Mouse (Mus musculus): ENCODE measurements around the gene Gpr45. TPM values are rescaled to one million over a fixed set of nuclear protein-coding genes. Genes with fewer than 3 reads are reported as not detected.

The Gpr45 gene
- 0.17 TPM in 1 of 2 replicates, not detected in the other for polyA plus RNA-seq (2012; ENCODE audit: insufficient read depth, low replicate concordance)

DNA sequence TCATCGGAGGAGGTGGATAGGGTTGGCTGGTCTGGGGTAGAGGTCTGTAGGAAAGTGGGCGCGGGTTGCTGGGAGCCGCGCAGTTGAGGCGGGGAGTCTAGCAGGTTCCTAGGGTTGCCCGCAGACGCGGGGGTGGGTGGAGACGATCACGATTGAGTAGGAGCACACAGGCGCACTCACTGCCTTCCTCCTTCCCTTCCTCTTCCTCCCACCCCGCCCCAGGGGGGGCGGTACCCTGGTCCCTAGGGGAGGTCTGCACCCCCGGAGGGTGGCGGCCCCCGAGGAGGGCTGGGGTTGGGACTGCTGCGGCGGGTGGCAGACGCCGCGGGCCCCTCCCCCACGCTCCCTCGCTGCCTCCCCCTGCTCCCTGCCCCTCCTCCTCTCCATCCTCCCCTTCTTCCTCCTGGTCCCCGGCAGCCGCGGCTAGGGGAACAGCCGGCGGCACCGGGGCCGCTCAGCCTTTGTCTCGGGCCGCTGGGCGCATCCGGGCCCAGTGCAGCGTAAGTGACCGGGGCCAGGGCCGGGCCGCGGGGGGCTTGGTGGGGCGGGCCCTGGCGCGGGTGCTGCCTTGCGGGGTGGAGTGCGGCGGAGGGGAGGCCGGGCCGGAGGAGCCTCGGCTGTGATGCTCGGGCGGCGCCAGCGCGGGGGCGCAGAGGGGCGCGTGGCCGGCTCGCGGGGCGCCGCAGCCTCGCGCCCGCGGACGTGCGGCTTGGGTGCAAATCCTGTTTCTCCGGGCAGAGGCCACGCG, at the start of gene Gpr45:
Gpr45 (plus strand) TSS at position 139 of the 748 bp plus-strand sequence.
- no peaks in the 10 kb centered on the region; the same call in 1 of the 2 replicates for H3K9me3 ChIP-seq
- H3K4me3 ChIP-seq (replicated peaks): peak within 1 kb of the TSS; percentile 92
- H3K4me1 ChIP-seq: peaks cover 13% of the 10 kb centered on the region
- no peaks in the 10 kb centered on the region for H3K36me3 ChIP-seq (replicated peaks; ENCODE audit: low read length)
- peaks cover 53% of the 10 kb centered on the region for H3K27me3 ChIP-seq (replicated peaks)
- TF ChIP-seq GATA1 (IDR thresholded peaks at IDR 0.05; ENCODE audit: borderline replicate concordance, low read length) (no peak), FLI1 (IDR thresholded peaks at IDR 0.05; ENCODE audit: low read length) (no peak)

- no peak for TF ChIP-seq GATA1 (IDR thresholded peaks at IDR 0.05; ENCODE audit: borderline replicate concordance, low read length)
- no peak for TF ChIP-seq FLI1 (IDR thresholded peaks at IDR 0.05; ENCODE audit: low read length)
- Histone ChIP-seq H3K36me3 (replicated peaks; ENCODE audit: low read length) (peaks cover 64% of the 10 kb centered on the region), H3K9me3 (no peaks in the 10 kb centered on the region)
Observed at GRCm38 (mm10) chr1:42905148-42905547, 47.5 kb upstream of the Gpr45 start.

GRCm38 (mm10) chr1:42906696-42907095, 46.0 kb upstream of the Gpr45 start:
- peaks cover 4% of the 10 kb centered on the region for H3K27me3 ChIP-seq (replicated peaks)
- H3K4me1 ChIP-seq: 0 out of 2 replicates have a peak, but pooled peaks cover 6% of the 10 kb centered on the region
- H3K36me3 ChIP-seq (replicated peaks; ENCODE audit: low read length): peaks cover 48% of the 10 kb centered on the region
- TF ChIP-seq GATA1 (IDR thresholded peaks at IDR 0.05; ENCODE audit: borderline replicate concordance, low read length): no peak
- no peak for TF ChIP-seq FLI1 (IDR thresholded peaks at IDR 0.05; ENCODE audit: low read length)
- no peaks in the 10 kb centered on the region for H3K9me3 ChIP-seq
- H3K4me3 ChIP-seq (replicated peaks): no peak overlapping the region

More at GRCm38 (mm10) chr1:42905148-42905547, 47.5 kb upstream of the Gpr45 start:
- Histone ChIP-seq H3K4me1 (0 out of 2 replicates have a peak, but pooled peaks cover 6% of the 10 kb centered on the region), H3K27me3 (replicated peaks) (no peaks in the 10 kb centered on the region), H3K4me3 (replicated peaks) (no peak overlapping the region)

DNA sequence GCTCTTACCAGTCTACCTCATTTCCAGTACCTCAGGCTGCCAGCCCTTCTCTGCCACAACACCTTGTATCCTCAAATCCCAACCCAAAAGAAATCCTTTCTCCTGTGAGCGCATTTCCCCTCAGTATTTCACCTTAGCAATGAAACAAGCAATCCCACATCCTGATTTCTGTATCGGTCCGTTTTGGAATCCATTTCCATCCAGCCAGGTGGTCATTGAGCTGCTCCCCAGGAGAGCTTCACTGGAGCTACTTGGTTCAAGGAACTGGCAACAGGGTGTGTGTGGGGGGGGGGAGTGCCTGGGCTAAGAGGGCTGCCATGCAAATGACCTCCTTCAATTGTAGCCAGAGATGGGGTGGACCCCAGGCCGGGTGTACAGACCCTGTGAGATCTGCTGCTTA, 45.5 kb upstream of the Gpr45 start:
- peaks cover 45% of the 10 kb centered on the region for H3K36me3 ChIP-seq (replicated peaks; ENCODE audit: low read length)
- TF ChIP-seq FLI1 (IDR thresholded peaks at IDR 0.05; ENCODE audit: low read length) (no peak), GATA1 (IDR thresholded peaks at IDR 0.05; ENCODE audit: borderline replicate concordance, low read length) (no peak)
- peaks cover 6% of the 10 kb centered on the region for H3K27me3 ChIP-seq (replicated peaks)
- H3K4me3 ChIP-seq (replicated peaks): no peak overlapping the region
- H3K9me3 ChIP-seq: no peaks in the 10 kb centered on the region
- 0 out of 2 replicates have a peak, but pooled peaks cover 3% of the 10 kb centered on the region for H3K4me1 ChIP-seq

GRCm38 (mm10) chr1:42915062-42915461, 37.6 kb upstream of the Gpr45 start:
- Histone ChIP-seq H3K4me1 (no peaks in the 10 kb centered on the region), H3K9me3 (peaks cover 4% of the 10 kb centered on the region), H3K27me3 (replicated peaks) (peaks cover 7% of the 10 kb centered on the region), H3K36me3 (replicated peaks; ENCODE audit: low read length) (no peaks in the 10 kb centered on the region), H3K4me3 (replicated peaks) (no peak overlapping the region)
- no peak for TF ChIP-seq FLI1 (IDR thresholded peaks at IDR 0.05; ENCODE audit: low read length)
- no peak for TF ChIP-seq GATA1 (IDR thresholded peaks at IDR 0.05; ENCODE audit: borderline replicate concordance, low read length)

GRCm38 (mm10) chr1:42916719-42917118, 36.0 kb upstream of the Gpr45 start:
- Histone ChIP-seq H3K9me3 (peaks cover 4% of the 10 kb centered on the region), H3K36me3 (replicated peaks; ENCODE audit: low read length) (no peaks in the 10 kb centered on the region), H3K4me1 (no peaks in the 10 kb centered on the region), H3K27me3 (replicated peaks) (peaks cover 3% of the 10 kb centered on the region), H3K4me3 (replicated peaks) (no peak overlapping the region)
- no peak for TF ChIP-seq GATA1 (IDR thresholded peaks at IDR 0.05; ENCODE audit: borderline replicate concordance, low read length)
- TF ChIP-seq FLI1 (IDR thresholded peaks at IDR 0.05; ENCODE audit: low read length): no peak

DNA sequence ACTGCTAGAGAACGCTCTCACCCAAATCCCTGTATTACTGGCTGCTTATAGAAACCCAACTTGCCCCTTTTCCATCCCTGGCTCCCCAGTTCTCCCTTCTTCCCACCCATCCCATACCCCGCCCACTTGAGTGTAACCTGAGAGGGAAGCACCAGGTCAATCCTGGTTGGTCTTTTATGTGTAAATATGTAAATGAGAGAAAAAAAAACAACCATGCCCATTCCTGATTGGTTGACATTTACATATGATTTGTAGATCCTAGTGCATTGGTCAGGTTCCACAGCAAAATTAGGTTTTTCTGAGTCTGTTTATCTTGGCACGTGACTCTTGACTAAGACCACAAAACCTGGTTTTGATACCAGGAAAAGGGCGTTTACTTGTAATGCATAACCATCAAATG, 34.8 kb upstream of the Gpr45 start:
- Histone ChIP-seq H3K9me3 (peaks cover 10% of the 10 kb centered on the region), H3K4me1 (no peaks in the 10 kb centered on the region), H3K27me3 (replicated peaks) (no peaks in the 10 kb centered on the region), H3K36me3 (replicated peaks; ENCODE audit: low read length) (no peaks in the 10 kb centered on the region), H3K4me3 (replicated peaks) (no peak overlapping the region)
- TF ChIP-seq GATA1 (IDR thresholded peaks at IDR 0.05; ENCODE audit: borderline replicate concordance, low read length) (no peak), FLI1 (IDR thresholded peaks at IDR 0.05; ENCODE audit: low read length) (no peak)

GRCm38 (mm10) chr1:42923924-42924323, 28.7 kb upstream of the Gpr45 start:
- peaks cover 2% of the 10 kb centered on the region for H3K27me3 ChIP-seq (replicated peaks)
- no peak for TF ChIP-seq FLI1 (IDR thresholded peaks at IDR 0.05; ENCODE audit: low read length)
- TF ChIP-seq GATA1 (IDR thresholded peaks at IDR 0.05; ENCODE audit: borderline replicate concordance, low read length): no peak
- peaks cover 9% of the 10 kb centered on the region for H3K9me3 ChIP-seq
- H3K36me3 ChIP-seq (replicated peaks; ENCODE audit: low read length): no peaks in the 10 kb centered on the region
- H3K4me3 ChIP-seq (replicated peaks): no peak overlapping the region
- no peaks in the 10 kb centered on the region for H3K4me1 ChIP-seq

DNA sequence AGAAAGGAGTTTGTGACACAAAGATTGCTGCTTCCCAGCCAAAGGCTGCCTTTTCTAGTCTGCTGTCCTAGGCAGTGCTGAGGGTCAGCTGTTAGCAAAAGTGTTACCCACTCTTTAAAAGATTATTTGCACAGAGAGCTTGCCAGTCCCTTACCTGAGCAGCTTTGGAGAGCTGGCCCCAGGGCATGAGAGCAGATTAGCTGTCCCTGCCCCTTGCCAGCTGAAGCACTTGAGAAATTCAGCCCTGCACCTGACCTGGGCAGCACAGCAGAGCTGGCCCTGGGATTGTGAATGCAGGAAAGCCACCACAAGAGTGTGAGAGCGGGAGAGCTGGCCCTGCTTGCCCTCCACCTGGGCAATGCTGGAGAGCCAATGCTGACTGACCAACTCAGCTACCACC, 19.1 kb upstream of the Gpr45 start:
- Histone ChIP-seq H3K9me3 (peaks cover 12% of the 10 kb centered on the region), H3K4me1 (no peaks in the 10 kb centered on the region), H3K27me3 (replicated peaks) (peaks cover 2% of the 10 kb centered on the region), H3K36me3 (replicated peaks; ENCODE audit: low read length) (no peaks in the 10 kb centered on the region), H3K4me3 (replicated peaks) (no peak overlapping the region)
- TF ChIP-seq FLI1 (IDR thresholded peaks at IDR 0.05; ENCODE audit: low read length) (no peak), GATA1 (IDR thresholded peaks at IDR 0.05; ENCODE audit: borderline replicate concordance, low read length) (no peak)

GRCm38 (mm10) chr1:42948486-42948885, 4.2 kb upstream of the Gpr45 start:
- no peak overlapping the region for H3K4me3 ChIP-seq (replicated peaks)
- TF ChIP-seq GATA1 (IDR thresholded peaks at IDR 0.05; ENCODE audit: borderline replicate concordance, low read length): no peak
- TF ChIP-seq FLI1 (IDR thresholded peaks at IDR 0.05; ENCODE audit: low read length): no peak
- peaks cover 30% of the 10 kb centered on the region for H3K27me3 ChIP-seq (replicated peaks)
- H3K4me1 ChIP-seq: peaks cover 11% of the 10 kb centered on the region
- no peaks in the 10 kb centered on the region; the same call in 1 of the 2 replicates for H3K9me3 ChIP-seq
- no peaks in the 10 kb centered on the region for H3K36me3 ChIP-seq (replicated peaks; ENCODE audit: low read length)
